Mouse (Mus musculus) inflammation-experienced regulatory T-cells, adult 16 weeks (primary cell): ENCODE measurements around the gene Paxbp1. TPM values are rescaled to one million over a fixed set of nuclear protein-coding genes. Genes with fewer than 3 reads are reported as not detected.

Source experiments
- polyA plus RNA-seq: library from polyadenylated mRNA; unstranded; fragments of 100-300 nt; shearing (Covaris generic); gene quantifications from one replicate; pipeline ENCODE4 v1.2.1, GENCODE M21; 2017

Gene Paxbp1
- polyA plus RNA-seq = 54.1 TPM

DNA sequence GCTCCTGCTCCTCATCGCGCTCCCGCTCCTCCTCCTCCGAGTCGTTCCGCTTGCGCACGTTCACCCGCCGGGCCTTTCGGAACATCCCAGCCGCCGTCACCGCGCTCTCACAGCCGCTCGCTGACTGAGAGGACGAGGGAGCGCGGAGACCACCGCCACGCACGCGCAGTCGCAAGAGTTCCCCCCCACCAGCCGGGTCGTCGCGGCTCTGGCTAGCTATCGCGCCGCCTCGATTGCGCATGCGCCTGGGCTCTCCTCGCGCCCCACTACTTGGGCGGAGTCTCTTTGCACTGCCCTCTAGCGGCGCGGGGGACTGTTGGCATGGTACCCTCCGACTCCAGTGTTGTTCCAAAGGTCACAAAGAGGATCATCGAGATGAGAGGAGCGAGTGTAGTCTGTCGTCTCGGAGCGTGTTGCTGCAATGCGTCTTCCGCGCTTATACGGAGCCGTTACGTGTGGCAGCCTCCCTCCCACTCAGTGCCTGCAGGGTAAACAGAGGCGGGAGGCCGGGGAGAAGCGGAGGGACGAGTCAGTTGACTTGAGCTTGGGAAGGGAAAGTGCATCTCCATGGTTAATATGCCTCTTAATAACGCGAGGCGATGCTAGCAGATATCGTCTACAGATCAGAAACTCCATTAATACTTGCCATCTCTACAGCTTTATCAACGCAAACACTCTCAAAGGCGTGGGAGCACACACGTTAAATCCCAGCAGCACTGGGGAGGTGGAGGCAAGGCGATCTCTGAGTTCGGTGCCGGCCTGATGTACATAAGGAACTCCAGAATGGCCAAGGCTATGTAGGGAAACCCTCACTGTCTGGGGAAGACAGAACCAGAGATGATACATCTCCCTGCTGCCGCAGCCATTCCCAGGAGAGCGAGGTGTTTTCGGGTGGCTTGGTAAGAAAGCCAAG lies at the start of gene Paxbp1:
Paxbp1 (minus strand) TSS at position 274 of the 913 bp plus-strand sequence.

DNA sequence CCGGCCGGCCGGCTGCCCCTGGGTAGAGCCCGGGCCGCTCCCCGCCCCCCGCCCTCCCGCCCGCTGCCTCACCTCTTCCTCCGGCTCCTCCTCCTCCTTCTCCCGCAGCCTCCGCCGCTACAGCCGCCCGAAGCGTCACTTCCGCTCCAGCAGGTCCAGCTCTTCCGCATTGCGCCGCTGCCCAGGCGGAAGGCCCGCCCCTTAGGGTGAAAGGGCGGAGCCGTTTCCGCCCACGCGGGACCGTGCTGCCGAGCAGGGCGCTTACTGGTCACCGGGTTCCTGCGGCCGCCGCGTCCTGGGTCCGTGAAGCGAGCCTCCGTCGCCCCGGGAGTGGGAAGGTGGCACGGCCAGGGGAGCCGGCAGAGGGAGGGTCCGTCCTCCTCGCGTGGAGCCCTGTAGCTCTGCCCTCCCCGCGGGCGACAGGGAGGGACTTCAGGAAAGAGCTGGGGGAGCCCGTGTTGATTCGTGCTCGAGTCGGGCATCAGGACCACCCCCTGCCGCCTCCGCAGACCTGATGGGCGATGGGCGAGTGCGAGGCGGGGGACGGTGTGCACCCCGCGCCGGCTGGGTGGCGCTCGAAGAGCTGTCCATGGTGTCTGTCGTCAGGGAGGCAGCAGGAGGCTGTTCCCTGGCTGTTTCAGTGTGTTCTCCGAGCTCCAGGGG lies 33.2 kb downstream of the Paxbp1 start, which contains the start of gene Synj1:
Synj1 (minus strand) TSS at position 288 of the 663 bp plus-strand sequence.

Other genes starting within 250 kb of the Paxbp1 start
- gene Urb1, start 234.1 kb downstream of the Paxbp1 start, polyA plus RNA-seq = 18.8 TPM
- not detected for gene Eva1c, start 217.8 kb downstream of the Paxbp1 start, polyA plus RNA-seq
- 45.9 TPM for gene Cfap298, start 109.4 kb downstream of the Paxbp1 start, polyA plus RNA-seq
- 66.2 TPM for gene Synj1, start 33.2 kb downstream of the Paxbp1 start, polyA plus RNA-seq
- gene 4932438H23Rik, start 50.6 kb upstream of the Paxbp1 start, polyA plus RNA-seq = 0.68 TPM
- gene Olig2, start 180.9 kb upstream of the Paxbp1 start, polyA plus RNA-seq = not detected
- gene Olig1, start 225.2 kb upstream of the Paxbp1 start, polyA plus RNA-seq = not detected